Mouse (Mus musculus): ENCODE data around the gene Wdr48. TPM values are rescaled to one million over a fixed set of nuclear protein-coding genes. Genes with fewer than 3 reads are reported as not detected.
A peak's percentile ranks its signal among the peaks of the same experiment; 100 is the strongest.

Gene Wdr48
- polyA plus RNA-seq (2016; fragmentation: Nextera tagmentation; extraction: Ambion mirVana) = 63.7 and 66.2 TPM in 2 replicates

DNA sequence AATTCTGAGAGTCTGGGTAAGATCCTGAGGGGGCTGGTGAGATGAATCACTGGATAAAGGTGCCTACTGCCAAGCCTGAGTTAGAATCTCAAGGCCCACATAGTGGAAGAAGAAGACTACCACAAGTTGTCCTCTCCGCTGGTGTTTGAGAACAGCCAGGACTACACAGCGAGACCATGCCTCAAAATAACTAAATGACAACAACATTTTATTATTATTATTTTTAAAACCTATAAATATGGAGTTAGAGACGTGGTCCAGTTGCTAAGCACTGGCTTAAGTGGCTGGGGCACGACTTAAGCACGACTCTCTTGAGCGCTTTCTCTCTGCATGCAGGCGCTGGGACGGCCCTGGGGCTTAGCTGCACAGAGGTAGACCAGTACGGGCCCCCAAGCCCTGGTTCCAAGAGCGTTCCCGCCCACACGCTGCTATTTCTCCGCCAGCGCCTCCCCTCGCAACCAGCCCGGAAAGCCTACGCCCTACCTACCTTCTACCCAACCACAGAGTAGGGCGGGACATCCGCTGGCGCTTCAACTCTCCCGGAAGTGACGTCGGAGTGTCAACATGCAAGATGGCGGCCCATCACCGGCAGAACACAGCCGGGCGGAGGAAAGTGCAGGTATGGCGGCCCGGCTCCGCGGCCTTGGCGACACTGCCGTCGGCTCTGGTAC, at the start of gene Wdr48:
TSS of gene Wdr48 (plus strand) at position 540 of the 671 bp plus-strand sequence.
- WGBS = 4% methylated on average over 34 of the region's 34 CpGs
- H3K4me3 ChIP-seq (replicated peaks) = peak within 1 kb of the TSS; percentile 99
- peaks cover 10% of the 10 kb centered on the region for H3K4me1 ChIP-seq (replicated peaks)
- no peaks in the 10 kb centered on the region for H3K27me3 ChIP-seq
- H3K9ac ChIP-seq (replicated peaks) = peak within 1 kb of the TSS; percentile 91
- peak within 1 kb of the TSS; percentile 81 for H3K27ac ChIP-seq
- ATAC-seq (ENCODE audit: insufficient number of reproducible peaks, insufficient read depth, low FRiP score, low TSS enrichment, low read depth) = peak; percentile 100
- peak within 1 kb of the TSS; percentile 89 for H3K4me2 ChIP-seq
- no peaks in the 10 kb centered on the region for H3K9me3 ChIP-seq
- H3K36me3 ChIP-seq = 0 out of 2 replicates have a peak, but pooled peaks cover 4% of the 10 kb centered on the region

DNA sequence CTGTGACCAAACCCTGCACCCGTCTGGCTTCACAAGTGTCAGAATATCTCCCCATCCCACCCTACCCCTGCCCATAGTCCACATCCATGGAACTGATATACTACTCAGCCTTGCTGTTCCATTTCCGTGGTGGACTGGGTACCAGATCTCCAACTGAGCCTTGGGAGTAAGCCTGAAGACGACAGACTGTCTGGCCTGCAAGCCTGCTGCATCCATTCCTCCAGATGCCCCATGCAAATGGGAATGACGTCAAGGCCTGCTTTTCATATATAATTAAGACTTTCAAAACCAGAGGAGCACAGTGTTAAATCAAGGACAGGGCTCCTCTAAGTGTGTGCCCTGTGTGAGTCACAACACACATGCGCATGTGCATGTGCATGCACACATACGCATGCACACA, 47.5 kb upstream of the Wdr48 start:
- Histone ChIP-seq H3K4me3 (replicated peaks) (no peak overlapping the region), H3K36me3 (no peaks in the 10 kb centered on the region), H3K4me2 (no peak overlapping the region), H3K9ac (replicated peaks) (peak overlapping the region; percentile 12; the same call in 1 of the 2 replicates), H3K4me1 (replicated peaks) (peaks cover 62% of the 10 kb centered on the region), H3K27me3 (0 out of 2 replicates have a peak, but pooled peaks cover 7% of the 10 kb centered on the region), H3K27ac (no peak overlapping the region), H3K9me3 (no peaks in the 10 kb centered on the region)
- WGBS = 70% methylated on average over 6 of the region's 6 CpGs
- no peak for ATAC-seq (ENCODE audit: insufficient number of reproducible peaks, insufficient read depth, low FRiP score, low TSS enrichment, low read depth)

DNA sequence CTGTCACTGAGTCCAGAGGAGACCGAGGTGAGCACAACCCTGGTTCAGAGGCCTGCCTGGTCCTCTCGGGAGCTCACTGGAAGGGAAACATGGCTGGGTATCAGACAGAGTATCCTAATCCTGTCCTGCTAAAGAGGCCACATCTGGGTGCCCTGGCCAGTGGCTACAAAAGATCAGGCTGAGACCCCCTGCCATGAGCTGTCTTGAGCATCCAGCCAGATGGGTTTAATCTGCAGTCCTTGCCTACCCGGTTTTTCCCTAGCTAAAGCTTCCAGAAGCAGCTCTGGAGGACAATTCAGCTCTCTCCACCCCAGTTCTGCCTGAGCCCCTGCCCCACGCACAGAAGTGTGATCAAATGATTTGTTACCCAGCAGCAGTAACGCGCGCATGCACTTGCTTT, 46.0 kb upstream of the Wdr48 start:
- Histone ChIP-seq H3K4me2 (no peak overlapping the region), H3K4me3 (replicated peaks) (no peak overlapping the region), H3K27ac (no peak overlapping the region), H3K36me3 (no peaks in the 10 kb centered on the region), H3K9ac (replicated peaks) (no peak overlapping the region), H3K27me3 (0 out of 2 replicates have a peak, but pooled peaks cover 7% of the 10 kb centered on the region), H3K4me1 (replicated peaks) (peaks cover 47% of the 10 kb centered on the region), H3K9me3 (no peaks in the 10 kb centered on the region)
- no peak for ATAC-seq (ENCODE audit: insufficient number of reproducible peaks, insufficient read depth, low FRiP score, low TSS enrichment, low read depth)
- WGBS = 22% methylated on average over 7 of the region's 7 CpGs

DNA sequence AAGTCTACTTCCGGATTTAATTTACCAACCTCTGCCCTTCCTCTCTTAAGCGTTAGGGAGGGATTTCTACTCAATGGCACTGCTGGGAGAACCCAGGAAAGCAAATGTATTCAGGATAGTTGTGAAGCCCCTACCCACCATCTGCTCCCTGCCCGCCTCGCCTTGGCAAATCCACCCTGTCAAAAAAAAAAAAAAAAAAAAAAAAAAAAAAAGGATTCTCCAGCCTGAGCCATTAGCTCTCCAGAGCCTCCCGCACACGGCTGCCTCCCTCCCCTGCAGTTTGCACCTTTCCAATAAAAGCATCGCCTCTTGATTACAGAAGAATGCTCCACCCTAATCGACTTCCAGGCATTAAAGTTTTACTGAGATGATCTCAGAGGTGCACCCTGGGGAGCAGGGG, 45.5 kb upstream of the Wdr48 start:
- Histone ChIP-seq H3K9ac (replicated peaks) (no peak overlapping the region), H3K36me3 (no peaks in the 10 kb centered on the region), H3K9me3 (no peaks in the 10 kb centered on the region), H3K4me2 (no peak overlapping the region), H3K27me3 (0 out of 2 replicates have a peak, but pooled peaks cover 7% of the 10 kb centered on the region), H3K4me1 (replicated peaks) (peaks cover 42% of the 10 kb centered on the region), H3K27ac (no peak overlapping the region), H3K4me3 (replicated peaks) (no peak overlapping the region)
- ATAC-seq (ENCODE audit: insufficient number of reproducible peaks, insufficient read depth, low FRiP score, low TSS enrichment, low read depth) = no peak
- 14% methylated on average over 8 of the region's 8 CpGs for WGBS

DNA sequence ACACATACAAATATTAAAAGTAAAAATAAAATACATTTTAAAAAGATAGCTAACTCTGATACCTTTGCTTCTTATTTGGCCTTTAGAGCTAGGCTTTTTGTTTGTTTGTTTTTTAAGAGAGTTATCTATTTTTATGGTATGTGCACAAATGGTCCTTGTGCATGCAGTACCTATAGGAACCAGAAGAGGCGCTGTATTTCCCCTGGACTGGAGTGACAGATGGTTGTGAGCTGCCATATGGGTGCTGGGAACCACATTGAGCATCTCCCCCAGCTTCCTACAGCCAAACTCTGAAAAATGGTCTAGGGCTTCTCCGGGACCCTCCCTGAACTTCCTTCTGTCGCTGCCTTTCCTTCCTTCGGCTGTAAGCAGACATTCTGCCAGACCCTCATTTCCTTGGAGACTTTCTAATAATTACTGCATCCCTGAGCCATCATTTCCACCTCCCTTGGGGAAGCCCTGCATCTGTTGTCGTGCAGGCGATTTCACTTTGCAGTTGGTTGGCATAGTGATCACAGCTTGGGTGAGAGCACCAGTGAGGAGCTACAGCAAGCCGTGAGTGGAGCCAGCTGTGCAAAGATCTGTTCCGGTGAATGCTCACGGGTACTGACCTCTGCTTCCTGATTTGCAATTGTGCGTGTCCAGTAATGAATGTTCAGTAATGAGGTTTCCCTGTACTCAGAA, 42.2 kb upstream of the Wdr48 start:
- Histone ChIP-seq H3K27me3 (0 out of 2 replicates have a peak, but pooled peaks cover 3% of the 10 kb centered on the region), H3K4me1 (replicated peaks) (peaks cover 15% of the 10 kb centered on the region), H3K4me3 (replicated peaks) (no peak overlapping the region), H3K36me3 (no peaks in the 10 kb centered on the region), H3K9me3 (peaks cover 6% of the 10 kb centered on the region; the same call in 1 of the 2 replicates), H3K9ac (replicated peaks) (no peak overlapping the region), H3K4me2 (no peak overlapping the region), H3K27ac (no peak overlapping the region)
- no peak for ATAC-seq (ENCODE audit: insufficient number of reproducible peaks, insufficient read depth, low FRiP score, low TSS enrichment, low read depth)
- WGBS = 70% methylated on average over 10 of the region's 10 CpGs

DNA sequence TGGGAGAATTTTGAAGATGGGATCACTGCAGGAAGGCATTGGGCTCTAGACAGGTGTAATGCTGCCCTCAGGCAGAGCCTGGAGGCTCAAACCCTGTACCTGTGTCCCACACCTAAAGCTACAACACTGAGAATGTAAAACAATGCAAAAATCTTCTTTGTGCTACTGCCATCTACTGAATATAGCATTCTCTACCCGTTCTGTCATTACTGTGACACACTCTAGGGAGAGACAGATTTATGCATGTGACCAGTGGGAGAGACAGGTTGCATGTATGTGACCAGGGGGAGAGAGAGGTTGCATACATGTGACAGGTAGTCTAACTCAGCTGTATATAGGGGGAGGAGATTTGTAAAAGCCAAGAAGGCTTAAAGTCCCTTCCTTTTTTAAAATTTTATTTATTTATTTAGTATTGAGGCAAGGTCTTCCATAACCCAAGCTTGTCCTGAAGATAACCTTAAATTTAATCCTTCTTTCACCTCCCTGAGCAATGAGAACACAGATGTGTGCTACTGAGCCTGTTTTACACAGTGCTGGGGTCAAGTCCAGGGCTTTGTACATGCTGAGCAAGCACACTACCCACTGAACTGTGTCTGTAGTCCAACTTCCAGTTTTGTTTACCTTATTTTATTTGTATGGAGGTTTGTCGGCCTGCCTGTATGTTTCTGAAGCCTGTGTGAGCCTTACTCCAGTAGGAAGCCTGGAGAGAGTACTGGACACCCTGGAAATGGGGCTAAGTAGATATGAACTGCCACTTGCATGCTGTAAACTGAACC, 41.4 kb upstream of the Wdr48 start:
- WGBS = 73% methylated on average over 2 of the region's 2 CpGs

DNA sequence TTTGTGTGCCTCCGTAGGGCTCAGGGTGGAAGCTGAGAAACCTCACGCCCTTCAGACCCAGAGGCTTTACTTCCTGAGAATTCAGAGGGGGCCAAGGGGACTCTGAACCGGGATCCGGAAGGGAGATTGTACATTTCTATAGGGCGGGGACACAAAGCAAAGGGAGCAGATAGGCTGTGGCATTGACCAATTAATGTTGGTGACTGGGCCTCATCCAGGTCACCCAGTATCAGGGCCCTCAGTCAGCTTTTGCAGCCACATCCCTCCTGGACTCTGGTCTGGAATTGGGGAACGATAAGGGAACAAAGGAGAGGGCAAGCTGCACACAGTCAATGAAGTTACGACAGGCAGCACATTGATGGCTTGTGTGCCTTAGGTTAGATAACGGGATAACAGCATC, 40.5 kb upstream of the Wdr48 start:
- Histone ChIP-seq H3K36me3 (no peaks in the 10 kb centered on the region), H3K9me3 (peaks cover 9% of the 10 kb centered on the region; the same call in 1 of the 2 replicates), H3K27ac (no peak overlapping the region), H3K4me3 (replicated peaks) (no peak overlapping the region), H3K9ac (replicated peaks) (no peak overlapping the region), H3K27me3 (0 out of 2 replicates have a peak, but pooled peaks cover 3% of the 10 kb centered on the region), H3K4me2 (no peak overlapping the region), H3K4me1 (replicated peaks) (peaks cover 6% of the 10 kb centered on the region; the same call in 1 of the 2 replicates)
- WGBS = 68% methylated on average over 8 of the region's 8 CpGs
- ATAC-seq (ENCODE audit: insufficient number of reproducible peaks, insufficient read depth, low FRiP score, low TSS enrichment, low read depth) = 0 out of 2 replicates have a peak, but pooled peaks have one; percentile 26

More for the DNA sequence above, 41.4 kb upstream of the Wdr48 start:
- no peak for ATAC-seq (ENCODE audit: insufficient number of reproducible peaks, insufficient read depth, low FRiP score, low TSS enrichment, low read depth)
- no peak overlapping the region for H3K4me2 ChIP-seq
- H3K27ac ChIP-seq = no peak overlapping the region
- 0 out of 2 replicates have a peak, but pooled peaks cover 3% of the 10 kb centered on the region for H3K27me3 ChIP-seq
- no peak overlapping the region for H3K4me3 ChIP-seq (replicated peaks)
- H3K9me3 ChIP-seq = peaks cover 9% of the 10 kb centered on the region; the same call in 1 of the 2 replicates
- peaks cover 15% of the 10 kb centered on the region for H3K4me1 ChIP-seq (replicated peaks)
- H3K9ac ChIP-seq (replicated peaks) = no peak overlapping the region
- H3K36me3 ChIP-seq = no peaks in the 10 kb centered on the region

DNA sequence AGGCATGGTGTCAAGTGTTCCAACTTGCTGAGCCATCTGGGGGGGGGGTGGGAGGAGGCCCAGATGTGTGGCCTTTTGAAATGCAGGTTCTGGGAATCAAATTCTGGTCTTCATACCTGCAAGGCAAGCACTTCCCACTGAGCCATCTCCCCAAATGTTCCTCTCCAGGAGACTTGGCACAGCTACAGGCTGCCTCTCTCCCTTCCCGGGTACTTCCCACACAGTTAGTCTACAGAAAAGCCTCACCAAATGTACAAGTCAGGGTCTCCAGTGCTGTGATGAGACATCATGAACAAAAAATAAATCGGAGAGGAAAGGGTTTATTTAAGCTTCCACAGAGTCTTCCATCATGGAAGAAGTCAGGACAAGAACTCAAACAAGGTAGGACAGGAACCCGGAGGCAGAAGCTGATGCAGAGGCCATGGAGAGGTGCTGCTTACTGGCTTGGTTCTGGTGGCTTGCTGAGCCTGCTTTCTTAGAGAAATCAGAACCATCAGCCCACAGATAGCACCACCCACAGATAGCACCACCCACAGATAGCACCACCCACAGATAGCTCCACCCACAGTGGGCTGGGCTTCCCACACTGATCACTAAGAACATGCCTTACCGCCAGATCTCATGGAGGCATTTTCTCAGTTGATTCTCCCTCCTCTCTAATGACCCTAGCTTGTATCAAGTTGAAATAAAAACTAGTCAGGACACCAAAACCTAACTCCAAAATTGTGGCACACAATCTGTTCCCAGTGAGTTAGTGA, 7.4 kb upstream of the Wdr48 start:
- Histone ChIP-seq H3K4me2 (no peak overlapping the region), H3K36me3 (no peaks in the 10 kb centered on the region), H3K4me3 (replicated peaks) (no peak overlapping the region), H3K9ac (replicated peaks) (no peak overlapping the region), H3K27me3 (no peaks in the 10 kb centered on the region), H3K9me3 (no peaks in the 10 kb centered on the region), H3K27ac (no peak overlapping the region), H3K4me1 (replicated peaks) (no peaks in the 10 kb centered on the region)
- no peak for ATAC-seq (ENCODE audit: insufficient number of reproducible peaks, insufficient read depth, low FRiP score, low TSS enrichment, low read depth)
- WGBS = 78% methylated on average over 4 of the region's 4 CpGs

DNA sequence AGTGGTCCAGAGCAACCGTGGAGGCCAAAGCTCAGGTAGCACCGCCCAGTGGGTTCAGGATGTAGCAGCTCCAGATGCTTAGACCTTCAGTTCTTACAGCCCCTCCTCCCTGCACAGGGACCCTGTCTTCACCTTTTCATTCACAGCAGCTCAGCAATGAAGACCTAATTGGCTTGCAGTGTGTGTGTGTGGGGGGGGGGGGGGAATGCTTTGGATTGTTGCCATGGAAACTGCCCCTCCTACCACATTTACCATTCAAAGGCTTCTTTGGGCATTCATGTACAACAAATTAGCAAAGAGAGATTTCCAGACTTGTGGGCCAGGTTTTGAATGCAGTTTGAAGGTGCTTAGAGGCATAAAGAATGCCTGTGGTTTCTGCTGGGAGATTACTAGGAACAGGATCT, 5.8 kb upstream of the Wdr48 start:
- WGBS = 65% methylated on average over 2 of the region's 2 CpGs
- H3K27me3 ChIP-seq = no peaks in the 10 kb centered on the region
- no peaks in the 10 kb centered on the region for H3K4me1 ChIP-seq (replicated peaks)
- no peak for ATAC-seq (ENCODE audit: insufficient number of reproducible peaks, insufficient read depth, low FRiP score, low TSS enrichment, low read depth)
- no peak overlapping the region for H3K27ac ChIP-seq
- no peaks in the 10 kb centered on the region for H3K9me3 ChIP-seq
- no peak overlapping the region for H3K4me3 ChIP-seq (replicated peaks)
- H3K4me2 ChIP-seq = no peak overlapping the region
- H3K36me3 ChIP-seq = no peaks in the 10 kb centered on the region
- no peak overlapping the region for H3K9ac ChIP-seq (replicated peaks)

DNA sequence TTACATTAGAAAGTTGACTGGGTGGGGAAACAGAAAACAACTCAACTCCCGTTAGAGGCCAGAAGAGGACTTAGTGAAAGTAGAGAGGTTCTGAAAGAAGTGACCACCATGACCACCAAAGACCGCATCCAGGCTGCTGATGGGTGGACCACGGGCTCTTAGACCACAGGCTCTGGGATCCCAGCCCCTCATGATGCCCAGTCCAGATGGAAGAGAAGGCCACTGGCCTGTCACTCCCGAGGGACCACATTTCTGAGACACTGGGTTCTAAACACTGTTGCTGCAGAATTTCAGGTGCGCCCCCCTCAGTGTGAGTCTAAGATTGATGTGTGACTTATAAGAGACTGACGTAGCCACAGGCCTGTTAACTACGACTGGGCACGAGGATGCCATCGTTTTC, 5.2 kb upstream of the Wdr48 start:
- Histone ChIP-seq H3K27ac (no peak overlapping the region), H3K4me1 (replicated peaks) (no peaks in the 10 kb centered on the region), H3K36me3 (no peaks in the 10 kb centered on the region), H3K4me2 (no peak overlapping the region), H3K4me3 (replicated peaks) (no peak overlapping the region), H3K27me3 (no peaks in the 10 kb centered on the region), H3K9ac (replicated peaks) (no peak overlapping the region), H3K9me3 (no peaks in the 10 kb centered on the region)
- no peak for ATAC-seq (ENCODE audit: insufficient number of reproducible peaks, insufficient read depth, low FRiP score, low TSS enrichment, low read depth)
- 83% methylated on average over 9 of the region's 9 CpGs for WGBS

All from limb, embryonic 12.5 days (tissue).